Mouse (Mus musculus): ENCODE measurements around the gene Pebp1. TPM values are rescaled to one million over a fixed set of nuclear protein-coding genes. Genes with fewer than 3 reads are reported as not detected.
A peak's percentile ranks its signal among the peaks of the same experiment; 100 is the strongest.
"Not testable (repeated sequence)": the region's sequence is repeated elsewhere in the genome, so short reads cannot be mapped to it uniquely, and the experiment has no call there.

Pebp1 gene
- total and polyA plus RNA-seq, 2 experiments, result 253 to 719 TPM

DNA sequence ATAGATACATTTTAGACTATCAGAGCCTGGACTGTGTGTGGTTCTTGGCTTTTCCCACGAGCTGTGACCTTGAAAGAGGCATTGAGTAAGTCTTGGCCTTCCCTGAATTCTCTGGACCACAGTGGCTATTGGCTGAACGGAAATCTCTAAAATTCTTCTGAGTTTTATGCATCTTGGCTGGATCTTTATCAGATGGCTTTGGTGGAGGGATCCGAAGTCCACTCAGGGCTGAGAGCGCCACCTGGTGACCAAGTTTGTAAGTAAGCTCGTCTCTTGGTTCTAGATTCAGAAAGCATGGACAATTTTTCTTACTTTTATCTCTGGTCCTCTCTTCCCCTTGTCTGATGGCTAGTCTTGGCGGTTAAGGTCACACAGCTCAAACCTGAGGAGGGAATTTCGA, 17.5 kb upstream of the Pebp1 start:
- WGBS, result 51% methylated on average over 7 of the region's 7 CpGs
- DNase-seq (ENCODE audit: extremely low read depth, low read depth, low spot score), result peak; percentile 59
- H3K4me1 ChIP-seq (ENCODE audit: control insufficient read depth, insufficient read depth, low read length), result peaks cover 1% of the 10 kb centered on the region; the same call in 1 of the 2 replicates
- H3K4me3 ChIP-seq (ENCODE audit: insufficient read depth, low read depth, low read length), result no peak overlapping the region
- H3K79me2 ChIP-seq (ENCODE audit: control insufficient read depth, insufficient read depth, low read length), result no peaks in the 10 kb centered on the region
- H3K36me3 ChIP-seq (ENCODE audit: control insufficient read depth, insufficient read depth, low read length), result no peaks in the 10 kb centered on the region
- no peaks in the 10 kb centered on the region for H3K27me3 ChIP-seq (ENCODE audit: control insufficient read depth, insufficient read depth, low read length)
- TF ChIP-seq CTCF (IDR thresholded peaks at IDR 0.05; ENCODE audit: low read depth, low read length), result peak; percentile 75
- TF ChIP-seq POLR2A (IDR thresholded peaks at IDR 0.05; ENCODE audit: extremely low read depth, insufficient read depth, low read length), result no peak
- no peak overlapping the region for H3K9ac ChIP-seq (ENCODE audit: low read depth, low read length)
- H3K27ac ChIP-seq (replicated peaks; ENCODE audit: insufficient read depth, low read depth, low read length), result no peak overlapping the region

DNA sequence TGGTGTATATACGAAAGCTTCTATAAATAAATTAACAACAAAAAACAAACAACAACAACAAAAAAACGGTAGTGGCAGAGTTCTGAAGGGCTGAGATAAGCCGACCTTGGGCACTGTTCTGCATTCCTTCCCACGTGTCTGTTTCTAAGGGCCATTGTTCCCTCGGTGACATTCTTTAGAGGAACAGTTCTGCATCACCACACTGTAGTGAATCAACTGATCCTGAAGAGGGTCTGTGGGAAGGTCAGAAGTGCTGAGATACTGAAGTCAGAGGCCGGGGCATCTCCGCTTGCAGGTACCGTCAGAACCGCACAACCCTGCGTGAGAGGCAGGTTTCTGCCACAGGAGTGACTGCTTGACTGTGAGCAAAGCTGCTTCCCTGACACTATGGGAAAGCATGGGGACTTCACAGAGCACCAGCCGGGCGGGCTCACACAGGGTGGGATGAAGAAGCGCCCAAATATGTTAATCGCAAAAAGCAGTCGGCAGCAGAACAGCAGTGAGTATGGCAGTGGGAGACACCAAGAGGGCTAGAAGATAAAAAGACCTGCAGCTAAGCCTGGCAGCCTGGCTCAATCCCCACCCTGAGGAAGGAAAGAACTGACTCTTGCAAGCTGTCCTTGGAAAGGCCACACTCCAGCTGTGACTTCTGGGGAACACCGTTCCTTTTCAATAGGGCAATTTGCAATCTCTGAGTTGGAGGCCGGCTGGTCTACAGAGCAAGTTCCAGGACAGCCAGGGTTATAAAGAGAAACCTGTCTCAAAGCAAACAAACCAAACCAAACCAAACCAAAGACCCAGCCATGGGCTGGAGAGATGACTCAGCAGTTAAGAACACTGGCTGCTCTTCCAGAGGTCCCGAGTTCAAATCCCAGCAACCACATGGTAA, 16.5 kb upstream of the Pebp1 start:
- Histone ChIP-seq H3K4me3 (ENCODE audit: insufficient read depth, low read depth, low read length) (no peak overlapping the region), H3K9ac (ENCODE audit: low read depth, low read length) (no peak overlapping the region), H3K4me1 (ENCODE audit: control insufficient read depth, insufficient read depth, low read length) (peaks cover 1% of the 10 kb centered on the region; the same call in 1 of the 2 replicates), H3K36me3 (ENCODE audit: control insufficient read depth, insufficient read depth, low read length) (no peaks in the 10 kb centered on the region), H3K79me2 (ENCODE audit: control insufficient read depth, insufficient read depth, low read length) (no peaks in the 10 kb centered on the region), H3K27me3 (ENCODE audit: control insufficient read depth, insufficient read depth, low read length) (no peaks in the 10 kb centered on the region), H3K27ac (replicated peaks; ENCODE audit: insufficient read depth, low read depth, low read length) (no peak overlapping the region)
- 77% methylated on average over 18 of the region's 18 CpGs for WGBS
- TF ChIP-seq CTCF (IDR thresholded peaks at IDR 0.05; ENCODE audit: low read depth, low read length), result no peak
- no peak for TF ChIP-seq POLR2A (IDR thresholded peaks at IDR 0.05; ENCODE audit: extremely low read depth, insufficient read depth, low read length)
- no peak for DNase-seq (ENCODE audit: extremely low read depth, low read depth, low spot score)

DNA sequence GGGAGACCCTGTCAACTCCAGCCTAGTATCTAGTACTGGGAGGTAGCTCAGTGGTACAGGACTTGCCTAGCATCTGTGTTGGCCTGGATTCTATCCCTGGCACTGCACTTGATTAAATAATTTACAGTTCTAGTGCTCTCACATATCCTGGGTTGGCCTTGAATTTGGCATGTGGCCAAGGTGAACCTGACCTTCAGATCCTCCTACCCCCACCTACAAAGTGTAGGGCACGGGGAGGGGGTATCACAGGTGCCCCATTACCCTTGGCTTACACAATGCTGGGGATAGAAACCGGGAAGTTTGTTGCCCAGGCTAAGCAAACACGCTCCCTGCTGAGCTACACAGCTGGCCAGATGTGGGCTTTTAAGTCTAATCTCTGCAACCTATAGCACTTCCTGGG, 15.5 kb upstream of the Pebp1 start:
- H3K79me2 ChIP-seq (ENCODE audit: control insufficient read depth, insufficient read depth, low read length), result no peaks in the 10 kb centered on the region
- peaks cover 1% of the 10 kb centered on the region; the same call in 1 of the 2 replicates for H3K4me1 ChIP-seq (ENCODE audit: control insufficient read depth, insufficient read depth, low read length)
- no peak for DNase-seq (ENCODE audit: extremely low read depth, low read depth, low spot score)
- no peak overlapping the region for H3K27ac ChIP-seq (replicated peaks; ENCODE audit: insufficient read depth, low read depth, low read length)
- 18% methylated on average over 3 of the region's 3 CpGs for WGBS
- no peaks in the 10 kb centered on the region for H3K36me3 ChIP-seq (ENCODE audit: control insufficient read depth, insufficient read depth, low read length)
- no peak overlapping the region for H3K9ac ChIP-seq (ENCODE audit: low read depth, low read length)
- TF ChIP-seq CTCF (IDR thresholded peaks at IDR 0.05; ENCODE audit: low read depth, low read length) (no peak), POLR2A (IDR thresholded peaks at IDR 0.05; ENCODE audit: extremely low read depth, insufficient read depth, low read length) (no peak)
- no peak overlapping the region for H3K4me3 ChIP-seq (ENCODE audit: insufficient read depth, low read depth, low read length)
- no peaks in the 10 kb centered on the region for H3K27me3 ChIP-seq (ENCODE audit: control insufficient read depth, insufficient read depth, low read length)

DNA sequence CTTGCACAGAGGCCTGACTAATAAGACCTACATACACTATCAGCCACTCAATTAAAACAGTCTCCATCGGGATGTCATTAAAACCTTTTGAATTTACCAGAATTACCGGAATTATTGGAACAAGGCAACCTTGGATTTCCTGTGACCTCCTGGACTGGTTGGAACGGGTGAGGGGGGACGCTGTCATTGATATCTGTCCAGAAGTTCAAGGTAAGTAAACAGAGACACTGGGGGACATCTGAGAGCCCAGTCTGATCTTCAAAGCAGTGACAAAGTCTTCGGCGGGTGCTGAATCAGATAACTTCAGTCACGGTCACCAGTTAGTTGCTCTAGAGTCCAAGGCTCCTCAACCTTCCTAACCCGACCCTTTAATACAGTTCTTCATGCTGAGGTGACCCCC, 7.6 kb upstream of the Pebp1 start:
- Histone ChIP-seq H3K4me3 (ENCODE audit: insufficient read depth, low read depth, low read length) (no peak overlapping the region), H3K79me2 (ENCODE audit: control insufficient read depth, insufficient read depth, low read length) (no peaks in the 10 kb centered on the region), H3K36me3 (ENCODE audit: control insufficient read depth, insufficient read depth, low read length) (no peaks in the 10 kb centered on the region), H3K4me1 (ENCODE audit: control insufficient read depth, insufficient read depth, low read length) (peaks cover 2% of the 10 kb centered on the region; the same call in 1 of the 2 replicates), H3K9ac (ENCODE audit: low read depth, low read length) (no peak overlapping the region), H3K27me3 (ENCODE audit: control insufficient read depth, insufficient read depth, low read length) (no peaks in the 10 kb centered on the region), H3K27ac (replicated peaks; ENCODE audit: insufficient read depth, low read depth, low read length) (no peak overlapping the region)
- 28% methylated on average over 8 of the region's 8 CpGs for WGBS
- DNase-seq (ENCODE audit: extremely low read depth, low read depth, low spot score), result peak; percentile 49
- TF ChIP-seq POLR2A (IDR thresholded peaks at IDR 0.05; ENCODE audit: extremely low read depth, insufficient read depth, low read length) (no peak), CTCF (IDR thresholded peaks at IDR 0.05; ENCODE audit: low read depth, low read length) (no peak)

DNA sequence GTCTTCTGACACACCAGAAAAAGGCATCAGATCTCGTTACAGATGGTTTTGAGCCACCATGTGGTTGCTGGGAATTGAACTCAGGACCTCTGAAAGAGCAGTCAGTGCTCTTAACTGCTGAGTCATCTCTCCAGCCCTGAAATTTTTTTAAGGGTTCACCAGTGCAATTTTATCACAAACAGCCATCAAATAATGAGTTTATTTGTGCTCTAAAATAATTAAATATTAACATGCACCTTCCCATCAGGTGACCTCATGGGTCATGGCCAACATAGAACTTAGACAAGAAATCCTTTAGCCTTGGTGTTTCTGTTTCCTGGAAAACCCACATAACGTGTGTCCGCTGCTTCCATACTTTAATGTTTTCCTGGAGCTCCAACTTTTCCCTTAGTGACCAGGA, 6.4 kb upstream of the Pebp1 start:
- H3K27me3 ChIP-seq (ENCODE audit: control insufficient read depth, insufficient read depth, low read length); H3K4me3 ChIP-seq (ENCODE audit: insufficient read depth, low read depth, low read length); H3K79me2 ChIP-seq (ENCODE audit: control insufficient read depth, insufficient read depth, low read length); H3K9ac ChIP-seq (ENCODE audit: low read depth, low read length); H3K4me1 ChIP-seq (ENCODE audit: control insufficient read depth, insufficient read depth, low read length); H3K27ac ChIP-seq (replicated peaks; ENCODE audit: insufficient read depth, low read depth, low read length); H3K36me3 ChIP-seq (ENCODE audit: control insufficient read depth, insufficient read depth, low read length); DNase-seq (ENCODE audit: extremely low read depth, low read depth, low spot score): not testable (repeated sequence)
- 79% methylated on average over 3 of the region's 3 CpGs for WGBS

DNA sequence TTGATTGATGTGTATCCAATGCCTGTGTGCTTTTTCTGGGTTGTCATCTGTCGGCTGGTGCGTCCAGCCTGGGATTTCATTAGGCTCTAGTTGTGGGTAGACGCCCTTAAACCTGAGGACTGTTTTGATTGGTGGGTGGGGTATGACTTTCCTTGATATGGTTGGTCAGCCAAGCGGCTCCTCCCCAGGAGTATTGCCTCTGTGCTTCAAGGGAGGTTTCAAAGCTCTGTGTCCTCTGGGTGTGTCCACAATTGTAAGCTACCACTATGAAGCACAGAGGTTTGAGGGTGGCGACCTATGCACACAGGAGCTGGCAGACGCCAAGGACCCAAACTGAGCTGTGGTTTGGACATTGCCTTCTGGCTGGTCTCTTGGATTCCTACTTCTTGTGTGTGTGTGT, 5.1 kb upstream of the Pebp1 start:
- 61% methylated on average over 6 of the region's 6 CpGs for WGBS
- no peak overlapping the region for H3K27ac ChIP-seq (replicated peaks; ENCODE audit: insufficient read depth, low read depth, low read length)
- H3K27me3 ChIP-seq (ENCODE audit: control insufficient read depth, insufficient read depth, low read length), result no peaks in the 10 kb centered on the region
- H3K4me3 ChIP-seq (ENCODE audit: insufficient read depth, low read depth, low read length), result no peak overlapping the region
- no peaks in the 10 kb centered on the region for H3K36me3 ChIP-seq (ENCODE audit: control insufficient read depth, insufficient read depth, low read length)
- peaks cover 7% of the 10 kb centered on the region for H3K4me1 ChIP-seq (ENCODE audit: control insufficient read depth, insufficient read depth, low read length)
- no peak for TF ChIP-seq POLR2A (IDR thresholded peaks at IDR 0.05; ENCODE audit: extremely low read depth, insufficient read depth, low read length)
- no peak for TF ChIP-seq CTCF (IDR thresholded peaks at IDR 0.05; ENCODE audit: low read depth, low read length)
- H3K9ac ChIP-seq (ENCODE audit: low read depth, low read length), result no peak overlapping the region
- DNase-seq (ENCODE audit: extremely low read depth, low read depth, low spot score), result no peak
- H3K79me2 ChIP-seq (ENCODE audit: control insufficient read depth, insufficient read depth, low read length), result no peaks in the 10 kb centered on the region

Data from liver, adult 2 months (tissue).